Mouse (Mus musculus): ENCODE data around the gene Htra3.

DNA sequence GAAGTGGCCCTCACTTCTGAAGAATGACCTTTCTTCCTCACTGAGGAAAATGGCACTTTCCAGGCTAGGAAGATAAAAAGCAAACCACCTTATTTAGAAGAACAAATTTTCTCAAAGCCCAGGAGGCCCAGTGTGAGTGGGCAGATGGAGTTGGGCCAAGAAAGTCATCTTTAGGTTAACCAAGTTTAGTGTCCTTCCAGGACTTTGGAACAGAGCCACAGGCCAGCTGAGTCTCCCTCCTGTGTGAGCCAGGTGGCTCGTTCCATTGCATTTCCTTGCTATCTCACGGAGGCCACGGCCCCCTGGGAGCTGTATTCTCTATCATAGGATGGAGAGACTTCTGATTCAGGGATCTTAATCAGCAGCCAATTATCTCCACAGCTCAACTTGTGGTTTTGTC is 31.3 kb upstream of the Htra3 start:
- TF ChIP-seq EP300 (IDR thresholded peaks at IDR 0.05; ENCODE audit: low read depth), result no peak
- TF ChIP-seq CTCF (IDR thresholded peaks at IDR 0.05; ENCODE audit: low read depth), result no peak

All from liver, embryonic 14.5 days (tissue).